Mouse (Mus musculus): Measurements from ENCODE around the gene Slc4a3. TPM values are rescaled to one million over a fixed set of nuclear protein-coding genes. Genes with fewer than 3 reads are reported as not detected.

The Slc4a3 gene
- polyA plus RNA-seq, 1 experiment from 2014 or later = 15.4 TPM

GRCm38 (mm10) chr1:75564916-75565315 is 18.9 kb downstream of the Slc4a3 start:
- WGBS = 45% methylated on average over 5 of the region's 5 CpGs
- peaks cover 7% of the 10 kb centered on the region; the same call in 1 of the 2 replicates for H3K9me3 ChIP-seq (replicated peaks; ENCODE audit: control insufficient read depth, low read length)
- no peak overlapping the region for H3K4me2 ChIP-seq (ENCODE audit: low read depth, low read length)
- H3K36me3 ChIP-seq (ENCODE audit: control insufficient read depth, insufficient read depth, low read length) = no peaks in the 10 kb centered on the region
- H3K9ac ChIP-seq (ENCODE audit: low read length) = no peak overlapping the region
- no peak overlapping the region for H3K27ac ChIP-seq (ENCODE audit: low read length)
- H3K4me1 ChIP-seq (ENCODE audit: control insufficient read depth, insufficient read depth, low read length) = peaks cover under 1% of the 10 kb centered on the region; the same call in 1 of the 2 replicates
- no peak for ATAC-seq (ENCODE audit: insufficient read depth, low FRiP score)
- no peaks in the 10 kb centered on the region for H3K27me3 ChIP-seq (ENCODE audit: control insufficient read depth, insufficient read depth, low read length)
- H3K4me3 ChIP-seq (replicated peaks; ENCODE audit: low read length) = no peak overlapping the region

- 58% methylated on average over 9 of the region's 9 CpGs for WGBS
- H3K36me3 ChIP-seq (ENCODE audit: control insufficient read depth, insufficient read depth, low read length) = no peaks in the 10 kb centered on the region
Measured at GRCm38 (mm10) chr1:75565616-75566015, 19.6 kb downstream of the Slc4a3 start.

GRCm38 (mm10) chr1:75570403-75570802 is 24.3 kb downstream of the Slc4a3 start:
- Histone ChIP-seq H3K27me3 (ENCODE audit: control insufficient read depth, insufficient read depth, low read length) (no peaks in the 10 kb centered on the region), H3K4me1 (ENCODE audit: control insufficient read depth, insufficient read depth, low read length) (no peaks in the 10 kb centered on the region), H3K27ac (ENCODE audit: low read length) (no peak overlapping the region), H3K36me3 (ENCODE audit: control insufficient read depth, insufficient read depth, low read length) (no peaks in the 10 kb centered on the region), H3K4me2 (ENCODE audit: low read depth, low read length) (no peak overlapping the region), H3K9ac (ENCODE audit: low read length) (no peak overlapping the region), H3K4me3 (replicated peaks; ENCODE audit: low read length) (no peak overlapping the region), H3K9me3 (replicated peaks; ENCODE audit: control insufficient read depth, low read length) (no peaks in the 10 kb centered on the region)
- no peak for ATAC-seq (ENCODE audit: insufficient read depth, low FRiP score)
- WGBS = 60% methylated on average over 6 of the region's 6 CpGs

More at GRCm38 (mm10) chr1:75565616-75566015, 19.6 kb downstream of the Slc4a3 start:
- Histone ChIP-seq H3K27ac (ENCODE audit: low read length) (no peak overlapping the region), H3K9me3 (replicated peaks; ENCODE audit: control insufficient read depth, low read length) (peaks cover 7% of the 10 kb centered on the region; the same call in 1 of the 2 replicates), H3K4me2 (ENCODE audit: low read depth, low read length) (no peak overlapping the region), H3K4me1 (ENCODE audit: control insufficient read depth, insufficient read depth, low read length) (no peaks in the 10 kb centered on the region), H3K4me3 (replicated peaks; ENCODE audit: low read length) (no peak overlapping the region), H3K27me3 (ENCODE audit: control insufficient read depth, insufficient read depth, low read length) (no peaks in the 10 kb centered on the region), H3K9ac (ENCODE audit: low read length) (no peak overlapping the region)
- ATAC-seq (ENCODE audit: insufficient read depth, low FRiP score) = no peak

GRCm38 (mm10) chr1:75572776-75573175 is 26.7 kb downstream of the Slc4a3 start:
- WGBS = 72% methylated on average over 6 of the region's 6 CpGs

GRCm38 (mm10) chr1:75573715-75574114 is 27.6 kb downstream of the Slc4a3 start:
- Histone ChIP-seq H3K27me3 (ENCODE audit: control insufficient read depth, insufficient read depth, low read length) (no peaks in the 10 kb centered on the region), H3K9me3 (replicated peaks; ENCODE audit: control insufficient read depth, low read length) (no peaks in the 10 kb centered on the region), H3K4me2 (ENCODE audit: low read depth, low read length) (no peak overlapping the region), H3K9ac (ENCODE audit: low read length) (no peak overlapping the region), H3K36me3 (ENCODE audit: control insufficient read depth, insufficient read depth, low read length) (no peaks in the 10 kb centered on the region), H3K4me1 (ENCODE audit: control insufficient read depth, insufficient read depth, low read length) (no peaks in the 10 kb centered on the region), H3K27ac (ENCODE audit: low read length) (no peak overlapping the region), H3K4me3 (replicated peaks; ENCODE audit: low read length) (no peak overlapping the region)
- no peak for ATAC-seq (ENCODE audit: insufficient read depth, low FRiP score)
- WGBS = 77% methylated on average over 7 of the region's 7 CpGs

More at GRCm38 (mm10) chr1:75572776-75573175, 26.7 kb downstream of the Slc4a3 start:
- Histone ChIP-seq H3K27ac (ENCODE audit: low read length) (no peak overlapping the region), H3K9ac (ENCODE audit: low read length) (no peak overlapping the region), H3K36me3 (ENCODE audit: control insufficient read depth, insufficient read depth, low read length) (no peaks in the 10 kb centered on the region), H3K27me3 (ENCODE audit: control insufficient read depth, insufficient read depth, low read length) (no peaks in the 10 kb centered on the region), H3K4me3 (replicated peaks; ENCODE audit: low read length) (no peak overlapping the region), H3K4me1 (ENCODE audit: control insufficient read depth, insufficient read depth, low read length) (no peaks in the 10 kb centered on the region), H3K9me3 (replicated peaks; ENCODE audit: control insufficient read depth, low read length) (no peaks in the 10 kb centered on the region), H3K4me2 (ENCODE audit: low read depth, low read length) (no peak overlapping the region)
- ATAC-seq (ENCODE audit: insufficient read depth, low FRiP score) = no peak

- no peak overlapping the region for H3K27ac ChIP-seq (ENCODE audit: low read length)
- H3K4me1 ChIP-seq (ENCODE audit: control insufficient read depth, insufficient read depth, low read length) = no peaks in the 10 kb centered on the region
- H3K36me3 ChIP-seq (ENCODE audit: control insufficient read depth, insufficient read depth, low read length) = no peaks in the 10 kb centered on the region
- WGBS = 61% methylated on average over 17 of the region's 17 CpGs
- no peak for ATAC-seq (ENCODE audit: insufficient read depth, low FRiP score)
- no peaks in the 10 kb centered on the region for H3K9me3 ChIP-seq (replicated peaks; ENCODE audit: control insufficient read depth, low read length)
- H3K4me3 ChIP-seq (replicated peaks; ENCODE audit: low read length) = no peak overlapping the region
- H3K9ac ChIP-seq (ENCODE audit: low read length) = no peak overlapping the region
- H3K27me3 ChIP-seq (ENCODE audit: control insufficient read depth, insufficient read depth, low read length) = no peaks in the 10 kb centered on the region
- H3K4me2 ChIP-seq (ENCODE audit: low read depth, low read length) = no peak overlapping the region
Measured at GRCm38 (mm10) chr1:75574476-75575310, 28.6 kb downstream of the Slc4a3 start.

- no peak for ATAC-seq (ENCODE audit: insufficient read depth, low FRiP score)
- WGBS = 37% methylated on average over 7 of the region's 7 CpGs
- H3K36me3 ChIP-seq (ENCODE audit: control insufficient read depth, insufficient read depth, low read length) = no peaks in the 10 kb centered on the region
- no peak overlapping the region for H3K4me3 ChIP-seq (replicated peaks; ENCODE audit: low read length)
- H3K9ac ChIP-seq (ENCODE audit: low read length) = no peak overlapping the region
- no peak overlapping the region for H3K27ac ChIP-seq (ENCODE audit: low read length)
- no peaks in the 10 kb centered on the region; the same call in 1 of the 2 replicates for H3K4me1 ChIP-seq (ENCODE audit: control insufficient read depth, insufficient read depth, low read length)
- H3K9me3 ChIP-seq (replicated peaks; ENCODE audit: control insufficient read depth, low read length) = no peaks in the 10 kb centered on the region
- H3K27me3 ChIP-seq (ENCODE audit: control insufficient read depth, insufficient read depth, low read length) = no peaks in the 10 kb centered on the region
- H3K4me2 ChIP-seq (ENCODE audit: low read depth, low read length) = no peak overlapping the region
Measured at GRCm38 (mm10) chr1:75581936-75582624, 36.0 kb downstream of the Slc4a3 start.

- no peaks in the 10 kb centered on the region for H3K27me3 ChIP-seq (ENCODE audit: control insufficient read depth, insufficient read depth, low read length)
- H3K36me3 ChIP-seq (ENCODE audit: control insufficient read depth, insufficient read depth, low read length) = no peaks in the 10 kb centered on the region
- H3K4me1 ChIP-seq (ENCODE audit: control insufficient read depth, insufficient read depth, low read length) = no peaks in the 10 kb centered on the region; the same call in 1 of the 2 replicates
- WGBS = 81% methylated on average over 5 of the region's 5 CpGs
- no peak overlapping the region for H3K27ac ChIP-seq (ENCODE audit: low read length)
- H3K4me3 ChIP-seq (replicated peaks; ENCODE audit: low read length) = no peak overlapping the region
- no peaks in the 10 kb centered on the region for H3K9me3 ChIP-seq (replicated peaks; ENCODE audit: control insufficient read depth, low read length)
- no peak overlapping the region for H3K9ac ChIP-seq (ENCODE audit: low read length)
- no peak overlapping the region for H3K4me2 ChIP-seq (ENCODE audit: low read depth, low read length)
- no peak for ATAC-seq (ENCODE audit: insufficient read depth, low FRiP score)
Measured at GRCm38 (mm10) chr1:75582625-75582956, 36.5 kb downstream of the Slc4a3 start.

- H3K27me3 ChIP-seq (ENCODE audit: control insufficient read depth, insufficient read depth, low read length) = no peaks in the 10 kb centered on the region
- WGBS = 74% methylated on average over 10 of the region's 10 CpGs
- ATAC-seq (ENCODE audit: insufficient read depth, low FRiP score) = no peak
Measured at GRCm38 (mm10) chr1:75583034-75583433, 37.0 kb downstream of the Slc4a3 start.

More at GRCm38 (mm10) chr1:75583034-75583433, 37.0 kb downstream of the Slc4a3 start:
- Histone ChIP-seq H3K4me3 (replicated peaks; ENCODE audit: low read length) (no peak overlapping the region), H3K4me2 (ENCODE audit: low read depth, low read length) (no peak overlapping the region), H3K9ac (ENCODE audit: low read length) (no peak overlapping the region), H3K9me3 (replicated peaks; ENCODE audit: control insufficient read depth, low read length) (no peaks in the 10 kb centered on the region), H3K36me3 (ENCODE audit: control insufficient read depth, insufficient read depth, low read length) (no peaks in the 10 kb centered on the region), H3K4me1 (ENCODE audit: control insufficient read depth, insufficient read depth, low read length) (no peaks in the 10 kb centered on the region; the same call in 1 of the 2 replicates), H3K27ac (ENCODE audit: low read length) (no peak overlapping the region)
